Mouse (Mus musculus): Measurements from ENCODE around the gene Rhoa.
A peak's percentile ranks its signal among the peaks of the same experiment; 100 is the strongest.
"Not testable (repeated sequence)": the region's sequence is repeated elsewhere in the genome, so short reads cannot be mapped to it uniquely, and the experiment has no call there.

Rhoa gene

GRCm38 (mm10) chr9:108287526-108288238, 18.2 kb upstream of the Rhoa start:
- not testable (repeated sequence) for DNase-seq (ENCODE audit: low read depth, low spot score)

GRCm38 (mm10) chr9:108289347-108289746, 16.6 kb upstream of the Rhoa start:
- DNase-seq (ENCODE audit: low read depth, low spot score): no peak

- peak; percentile 95 for DNase-seq (ENCODE audit: low read depth, low spot score)
These were observed 15.7 kb upstream of the Rhoa start, which contains the start of gene Nicn1 for GRCm38 (mm10) chr9:108290016-108290750. Gene Nicn1, plus strand, starts transcription at chr9:108290429.

DNA sequence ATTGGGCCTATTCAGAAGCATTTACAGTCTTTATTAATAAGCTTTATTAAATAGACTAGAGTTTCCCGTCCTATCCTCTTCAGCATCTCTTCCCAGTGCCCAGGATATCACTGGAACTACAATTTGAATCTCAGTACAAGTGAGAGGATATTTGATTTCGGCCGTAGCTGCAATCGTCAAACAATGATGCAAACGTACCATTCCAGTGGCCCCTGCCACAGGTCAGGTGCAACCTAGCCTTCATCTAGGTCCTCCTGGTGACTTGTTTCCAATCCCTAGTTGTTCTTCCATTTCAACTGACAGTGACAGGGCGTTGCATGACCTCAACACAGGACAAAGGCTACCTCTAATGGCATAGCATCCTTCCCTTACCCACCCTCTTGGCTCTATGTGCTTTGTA, 15.2 kb upstream of the Rhoa start:
- DNase-seq (ENCODE audit: low read depth, low spot score): no peak

GRCm38 (mm10) chr9:108296453-108297355, 9.2 kb upstream of the Rhoa start, which contains the start of gene Amt:
Gene Amt, plus strand, starts transcription at chr9:108296853.
- peak; percentile 68 for DNase-seq (ENCODE audit: low read depth, low spot score)

GRCm38 (mm10) chr9:108301853-108302252, 4.1 kb upstream of the Rhoa start:
- DNase-seq (ENCODE audit: low read depth, low spot score): no peak

GRCm38 (mm10) chr9:108304716-108305115, 1.2 kb upstream of the Rhoa start:
- DNase-seq (ENCODE audit: low read depth, low spot score): no peak

DNA sequence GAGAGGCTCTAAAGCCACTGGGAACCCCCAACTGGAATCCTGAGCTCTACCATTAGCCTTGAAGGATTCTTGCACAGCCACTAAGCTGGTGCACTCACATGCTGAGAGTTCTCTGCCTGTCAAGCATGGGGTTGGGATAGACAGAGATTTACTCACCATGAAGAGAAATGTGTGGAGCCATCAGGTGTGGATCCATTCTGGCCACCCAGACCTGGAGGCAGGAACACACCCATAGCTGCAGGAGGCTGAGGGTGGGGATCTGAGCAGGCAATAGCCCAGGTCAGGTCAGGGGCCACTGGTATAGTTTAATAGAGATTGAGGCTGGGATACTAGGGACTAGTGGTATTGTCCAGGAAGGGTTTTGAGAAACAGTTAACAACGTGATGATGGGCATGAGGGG, 759 bp upstream of the Rhoa start:
- DNase-seq (ENCODE audit: low read depth, low spot score): no peak

DNA sequence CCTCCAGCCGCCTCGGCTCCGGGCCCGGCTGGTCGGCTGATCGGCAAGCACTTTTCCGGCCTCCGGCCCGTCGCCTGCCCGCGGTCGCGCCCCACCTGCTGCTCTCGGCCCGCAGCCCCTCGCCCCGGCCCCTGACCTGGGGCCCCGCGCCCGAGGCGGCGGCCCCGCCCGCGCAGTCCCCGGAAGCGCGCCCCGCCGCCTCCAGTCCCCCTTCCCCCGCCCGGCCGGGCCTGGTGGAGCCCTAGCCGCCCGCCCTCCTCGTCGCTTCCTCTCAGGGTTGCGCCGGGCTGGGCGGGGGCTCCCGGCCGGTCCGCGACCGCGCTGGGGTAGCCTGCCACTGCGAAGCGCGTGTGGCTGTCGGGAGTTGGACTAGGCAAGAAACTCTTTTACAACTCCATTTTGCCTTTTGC, 647 bp downstream of the Rhoa start:
- peak; percentile 73 for DNase-seq (ENCODE audit: low read depth, low spot score)

- no peak for DNase-seq (ENCODE audit: low read depth, low spot score)
These were observed 1.3 kb downstream of the Rhoa start for GRCm38 (mm10) chr9:108307021-108307807.

DNA sequence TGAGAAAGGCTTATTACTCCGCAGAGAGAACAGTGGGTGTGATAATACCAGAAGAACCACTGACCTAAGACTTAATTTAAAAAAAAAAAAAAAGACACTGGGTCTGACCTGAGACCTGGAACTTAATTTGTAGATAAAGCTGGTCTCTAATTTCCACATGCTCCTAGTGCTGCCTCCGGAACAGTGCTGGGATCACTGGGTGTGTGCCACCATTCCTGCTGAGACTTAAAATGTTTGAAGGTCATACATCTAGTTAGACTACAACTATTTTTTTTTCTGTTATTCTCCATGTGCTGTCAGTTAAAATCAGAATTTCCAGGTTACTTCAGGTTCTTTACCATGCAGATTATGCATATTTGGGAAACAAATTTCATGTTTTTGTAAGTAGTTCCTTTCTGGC, 2.2 kb downstream of the Rhoa start:
- no peak for DNase-seq (ENCODE audit: low read depth, low spot score)

GRCm38 (mm10) chr9:108317572-108317971, 11.6 kb downstream of the Rhoa start:
- DNase-seq (ENCODE audit: low read depth, low spot score): no peak

- no peak for DNase-seq (ENCODE audit: low read depth, low spot score)
These were observed 12.5 kb downstream of the Rhoa start for GRCm38 (mm10) chr9:108318462-108318861.

GRCm38 (mm10) chr9:108322054-108322453, 16.1 kb downstream of the Rhoa start:
- not testable (repeated sequence) for DNase-seq (ENCODE audit: low read depth, low spot score)

DNA sequence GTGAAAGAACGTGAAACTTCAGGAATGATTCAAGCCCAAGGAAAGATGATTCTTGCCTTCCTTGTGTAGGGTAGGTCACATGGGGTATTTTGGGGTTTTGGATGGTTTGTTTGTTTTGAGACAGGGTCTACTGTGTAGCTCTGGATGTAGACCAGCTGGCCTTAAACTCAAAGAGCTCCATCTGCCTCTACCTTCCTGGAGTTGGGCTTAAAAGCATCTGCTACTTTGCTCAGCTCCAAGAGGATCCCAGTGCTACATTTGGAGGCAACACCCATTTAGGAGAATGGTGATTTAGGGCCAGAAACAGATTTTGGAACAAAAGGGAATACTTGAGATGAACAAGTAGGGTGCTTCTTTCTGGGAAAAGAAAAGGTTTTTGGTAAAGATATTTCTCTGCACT, 18.9 kb downstream of the Rhoa start:
- DNase-seq (ENCODE audit: low read depth, low spot score): no peak

GRCm38 (mm10) chr9:108325811-108326210, 19.9 kb downstream of the Rhoa start:
- no peak for DNase-seq (ENCODE audit: low read depth, low spot score)

DNA sequence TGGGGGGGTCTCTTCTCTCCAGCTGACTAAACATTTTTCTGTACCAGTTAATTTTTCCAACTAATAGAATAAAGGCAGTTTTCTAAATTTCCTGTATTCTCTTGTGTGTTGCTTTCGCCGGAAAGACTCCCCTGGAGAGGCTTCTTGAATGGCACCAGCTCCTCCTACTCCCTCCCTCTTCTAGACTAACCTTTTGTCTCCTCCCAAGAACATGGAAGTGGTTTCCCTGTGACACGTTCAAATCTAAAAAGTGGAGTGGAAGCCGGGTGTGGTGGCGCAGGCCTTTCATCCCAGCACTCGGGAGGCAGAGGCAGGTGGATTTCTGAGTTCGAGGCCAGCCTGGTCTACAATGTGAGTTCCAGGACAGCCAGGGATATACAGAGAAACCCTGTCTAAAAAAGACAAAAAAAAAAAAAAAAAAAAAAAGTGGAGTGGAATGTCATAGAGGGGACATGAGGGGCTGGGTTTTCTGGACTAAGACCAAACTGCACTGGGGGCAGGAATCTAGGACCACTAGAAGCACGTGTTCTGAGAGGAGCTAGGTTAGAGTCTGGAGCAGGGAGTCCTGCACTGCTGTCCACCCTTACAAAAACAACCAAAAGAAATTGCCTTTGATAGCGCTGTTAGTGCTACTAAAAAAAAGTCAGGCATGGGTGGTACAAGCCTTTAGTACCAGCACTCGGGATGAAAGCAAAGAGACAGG, 32.1 kb downstream of the Rhoa start:
- no peak for DNase-seq (ENCODE audit: low read depth, low spot score)

DNA sequence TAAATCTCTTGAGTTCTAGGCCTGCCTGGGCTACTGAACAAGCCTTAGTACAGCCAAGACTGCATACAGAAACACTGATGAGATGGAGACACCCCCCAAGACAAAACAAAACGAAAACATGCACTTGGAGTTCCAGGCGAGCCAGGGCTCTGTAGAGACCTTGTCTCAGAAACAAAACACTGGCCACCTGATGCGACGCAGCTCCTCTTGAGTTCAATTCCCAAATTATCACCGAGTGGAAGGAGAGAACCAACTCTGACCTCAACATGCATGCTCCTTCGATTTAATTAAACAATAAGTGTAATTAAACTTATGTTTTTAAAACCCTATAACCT, 32.6 kb downstream of the Rhoa start:
- peak; percentile 20 for DNase-seq (ENCODE audit: low read depth, low spot score)

DNA sequence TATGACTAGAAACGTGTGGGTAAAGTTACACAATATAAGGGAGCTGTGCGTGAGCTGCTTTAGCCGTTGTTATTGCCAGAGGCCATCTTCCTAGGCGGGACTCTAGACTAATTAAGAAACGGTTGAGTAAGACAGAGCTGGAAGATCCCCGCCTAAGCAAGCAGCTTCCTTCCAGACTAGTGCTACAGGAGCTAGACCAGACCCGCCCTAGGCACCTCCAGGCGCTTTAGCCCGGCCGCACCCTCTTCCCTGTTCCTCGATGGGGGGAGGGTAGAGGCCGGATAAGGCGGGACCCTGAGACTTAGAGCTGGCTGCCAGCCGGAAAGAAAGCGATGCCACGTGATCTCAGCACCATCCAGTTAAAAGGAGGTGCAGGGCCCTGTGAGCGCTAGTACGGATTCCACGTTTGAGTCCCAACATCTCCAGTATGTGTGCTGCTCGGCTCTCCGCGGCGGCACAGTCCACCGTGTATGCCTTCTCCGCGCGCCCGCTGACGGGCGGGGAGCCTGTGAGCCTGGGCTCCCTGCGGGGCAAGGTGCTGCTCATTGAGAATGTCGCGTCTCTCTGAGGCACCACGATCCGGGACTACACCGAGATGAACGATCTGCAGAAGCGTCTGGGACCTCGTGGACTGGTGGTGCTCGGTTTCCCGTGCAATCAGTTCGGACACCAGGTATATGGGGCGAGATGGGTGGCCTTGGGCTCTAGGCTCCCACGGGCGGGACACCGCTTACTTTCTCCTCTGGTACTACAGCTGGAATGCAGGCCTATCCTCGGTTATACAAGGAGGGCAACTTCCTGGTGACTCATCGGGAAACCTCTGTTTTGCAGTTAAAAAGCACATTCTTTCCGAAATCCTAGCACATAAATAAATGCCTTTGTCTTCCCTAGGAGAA, 33.2 kb downstream of the Rhoa start, which contains the start of gene Gpx1:
Gene Gpx1 (plus strand): TSS at position 18 of the 896 bp plus-strand sequence.
- DNase-seq (ENCODE audit: low read depth, low spot score): peak; percentile 93

DNA sequence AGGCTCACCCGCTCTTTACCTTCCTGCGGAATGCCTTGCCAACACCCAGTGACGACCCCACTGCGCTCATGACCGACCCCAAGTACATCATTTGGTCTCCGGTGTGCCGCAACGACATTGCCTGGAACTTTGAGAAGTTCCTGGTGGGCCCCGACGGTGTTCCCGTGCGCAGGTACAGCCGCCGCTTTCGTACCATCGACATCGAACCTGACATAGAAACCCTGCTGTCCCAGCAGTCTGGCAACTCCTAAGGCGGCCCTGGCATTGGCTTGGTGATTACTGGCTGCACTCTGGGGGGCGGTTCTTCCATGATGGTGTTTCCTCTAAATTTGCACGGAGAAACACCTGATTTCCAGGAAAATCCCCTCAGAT, 33.9 kb downstream of the Rhoa start:
- no peak for DNase-seq (ENCODE audit: low read depth, low spot score)

Measured in mesoderm, embryonic 11.5 days (tissue).